Mouse (Mus musculus): ENCODE measurements around the gene Ptpn20. TPM values are rescaled to one million over a fixed set of nuclear protein-coding genes. Genes with fewer than 3 reads are reported as not detected.

Ptpn20 gene
- polyA plus RNA-seq, 1 experiment from 2014 or later = not detected

DNA sequence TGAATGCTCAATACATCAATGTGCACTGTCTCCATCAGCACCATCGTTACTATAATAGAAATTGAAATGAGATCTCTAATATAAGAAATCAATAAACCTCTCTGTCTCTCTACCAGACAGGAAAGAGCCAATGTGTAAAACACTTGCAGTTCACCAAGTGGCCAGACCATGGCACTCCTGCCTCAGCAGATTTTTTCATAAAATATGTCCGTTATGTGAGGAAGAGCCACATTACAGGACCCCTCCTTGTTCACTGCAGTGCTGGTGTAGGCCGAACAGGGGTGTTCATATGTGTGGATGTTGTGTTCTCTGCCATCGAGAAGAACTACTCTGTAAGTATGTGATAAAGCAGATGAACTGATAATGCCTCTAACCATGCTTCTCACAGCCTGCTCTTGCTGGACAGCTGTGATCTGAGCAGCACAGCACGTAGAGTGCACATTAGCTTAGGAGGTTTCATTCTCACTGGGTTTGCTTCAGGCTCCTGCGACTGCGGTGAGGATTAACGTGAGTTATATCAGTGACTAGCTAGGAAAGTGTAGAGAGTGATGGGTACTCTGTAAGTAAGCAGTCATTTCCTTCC lies 43.9 kb downstream of the Ptpn20 start:
- H3K27me3 ChIP-seq (replicated peaks) = no peaks in the 10 kb centered on the region
- no peak overlapping the region for H3K27ac ChIP-seq (ENCODE audit: poor library complexity, severe bottlenecking)
- H3K9me3 ChIP-seq (replicated peaks) = no peaks in the 10 kb centered on the region
- H3K36me3 ChIP-seq = no peaks in the 10 kb centered on the region
- H3K4me2 ChIP-seq = no peak overlapping the region
- ATAC-seq (ENCODE audit: insufficient number of reproducible peaks, low FRiP score) = no peak
- H3K9ac ChIP-seq = no peak overlapping the region
- no peak overlapping the region for H3K4me3 ChIP-seq
- WGBS = 57% methylated on average over 8 of the region's 8 CpGs
- H3K4me1 ChIP-seq (replicated peaks) = no peaks in the 10 kb centered on the region

DNA sequence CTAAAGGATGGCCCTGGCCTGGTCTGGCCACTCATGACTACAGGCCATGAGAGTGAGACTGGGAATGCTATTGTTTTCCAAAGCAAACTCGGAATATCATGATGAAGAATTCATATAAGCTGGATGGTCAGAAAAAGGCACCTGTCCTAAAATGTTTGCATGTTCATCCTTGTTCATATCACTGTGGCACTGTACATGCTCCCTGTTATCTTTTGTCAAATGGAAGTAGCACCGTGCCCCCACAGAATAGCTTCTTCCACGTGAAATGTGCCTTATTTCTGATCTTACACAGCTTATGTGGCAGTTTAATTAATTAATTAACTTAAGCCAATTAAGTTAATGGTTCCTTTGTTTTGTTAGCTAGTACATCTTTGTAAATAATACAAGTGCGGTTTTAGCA lies 45.3 kb downstream of the Ptpn20 start:
- H3K27ac ChIP-seq (ENCODE audit: poor library complexity, severe bottlenecking) = no peak overlapping the region
- 82% methylated on average over 4 of the region's 4 CpGs for WGBS
- ATAC-seq (ENCODE audit: insufficient number of reproducible peaks, low FRiP score) = no peak

DNA sequence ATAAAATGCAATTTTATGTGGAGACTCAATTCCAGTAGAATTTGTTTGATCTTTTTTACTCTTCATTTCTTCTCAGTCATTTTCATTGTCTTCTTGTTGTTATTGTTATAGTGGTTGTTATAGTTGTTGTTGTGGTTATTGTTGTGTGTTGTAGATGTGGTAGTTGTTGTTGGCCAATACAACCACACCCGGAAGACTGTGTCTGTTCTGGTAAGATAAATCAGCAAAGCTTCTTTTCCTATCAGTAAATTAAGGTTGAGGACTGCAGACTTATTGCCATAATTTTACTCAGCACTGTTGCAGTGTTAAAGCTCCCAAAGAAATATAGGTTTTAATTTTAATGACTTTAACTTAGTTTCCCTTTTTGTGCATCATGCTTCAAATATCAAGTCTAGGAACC lies 45.8 kb downstream of the Ptpn20 start:
- H3K27me3 ChIP-seq (replicated peaks) = no peaks in the 10 kb centered on the region
- H3K4me1 ChIP-seq (replicated peaks) = no peaks in the 10 kb centered on the region
- no peak for ATAC-seq (ENCODE audit: insufficient number of reproducible peaks, low FRiP score)
- H3K36me3 ChIP-seq = no peaks in the 10 kb centered on the region
- H3K4me3 ChIP-seq = no peak overlapping the region
- no peaks in the 10 kb centered on the region for H3K9me3 ChIP-seq (replicated peaks)
- no peak overlapping the region for H3K9ac ChIP-seq
- WGBS = 85% methylated on average over 1 of the region's 1 CpGs
- H3K4me2 ChIP-seq = no peak overlapping the region
- H3K27ac ChIP-seq (ENCODE audit: poor library complexity, severe bottlenecking) = no peak overlapping the region

More for the DNA sequence above, 45.3 kb downstream of the Ptpn20 start:
- no peaks in the 10 kb centered on the region for H3K27me3 ChIP-seq (replicated peaks)
- no peak overlapping the region for H3K4me2 ChIP-seq
- H3K9ac ChIP-seq = no peak overlapping the region
- H3K4me3 ChIP-seq = no peak overlapping the region
- no peaks in the 10 kb centered on the region for H3K4me1 ChIP-seq (replicated peaks)
- no peaks in the 10 kb centered on the region for H3K9me3 ChIP-seq (replicated peaks)
- no peaks in the 10 kb centered on the region for H3K36me3 ChIP-seq

DNA sequence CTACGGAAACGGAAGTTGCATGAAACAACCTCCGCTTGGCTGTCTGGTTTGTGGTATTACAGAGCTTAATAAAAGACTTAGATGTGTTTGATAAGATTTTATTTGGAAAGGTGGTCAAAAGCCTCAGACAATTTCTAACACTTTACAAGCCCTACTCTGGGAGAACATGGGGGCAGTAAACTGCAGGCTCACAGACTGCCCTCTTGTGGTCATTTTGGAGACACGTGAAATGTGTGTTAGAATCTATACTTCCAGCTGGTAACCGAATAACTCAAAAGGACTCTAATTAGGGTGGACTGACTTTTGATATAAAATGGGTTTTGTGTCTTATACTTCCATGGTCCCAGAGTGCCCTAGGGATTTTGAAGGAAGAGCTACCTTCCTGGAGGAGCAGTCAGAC lies 50.4 kb downstream of the Ptpn20 start:
- Histone ChIP-seq H3K9me3 (replicated peaks) (no peaks in the 10 kb centered on the region), H3K9ac (no peak overlapping the region), H3K36me3 (no peaks in the 10 kb centered on the region), H3K4me3 (no peak overlapping the region), H3K4me1 (replicated peaks) (no peaks in the 10 kb centered on the region), H3K4me2 (no peak overlapping the region), H3K27ac (ENCODE audit: poor library complexity, severe bottlenecking) (no peak overlapping the region), H3K27me3 (replicated peaks) (no peaks in the 10 kb centered on the region)
- no peak for ATAC-seq (ENCODE audit: insufficient number of reproducible peaks, low FRiP score)
- 72% methylated on average over 5 of the region's 5 CpGs for WGBS

DNA sequence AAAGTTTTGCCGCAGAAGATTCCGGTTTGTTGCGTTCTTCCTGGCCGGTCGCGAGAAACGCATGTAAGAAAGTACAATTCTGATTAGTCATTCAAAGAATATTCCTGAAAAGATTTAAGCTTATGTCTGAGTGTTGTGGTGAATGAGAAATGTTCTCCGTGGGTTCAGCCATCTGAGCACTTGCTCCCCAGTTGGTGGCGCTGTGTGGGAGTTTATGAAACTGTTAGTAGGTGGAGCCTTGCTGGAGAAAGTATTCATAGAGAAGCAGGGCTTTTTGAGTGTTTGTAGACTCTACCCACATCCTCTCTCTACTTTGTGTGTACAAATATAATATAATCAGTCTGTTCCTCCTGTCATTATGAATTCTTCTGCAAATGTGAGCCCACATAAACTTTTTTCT lies 61.7 kb downstream of the Ptpn20 start:
- no peak overlapping the region for H3K4me2 ChIP-seq
- H3K27ac ChIP-seq (ENCODE audit: poor library complexity, severe bottlenecking) = no peak overlapping the region
- peaks cover 5% of the 10 kb centered on the region for H3K9me3 ChIP-seq (replicated peaks)
- no peaks in the 10 kb centered on the region for H3K27me3 ChIP-seq (replicated peaks)
- no peak overlapping the region for H3K4me3 ChIP-seq
- WGBS = 92% methylated on average over 9 of the region's 9 CpGs
- ATAC-seq (ENCODE audit: insufficient number of reproducible peaks, low FRiP score) = no peak
- no peaks in the 10 kb centered on the region for H3K36me3 ChIP-seq
- H3K4me1 ChIP-seq (replicated peaks) = no peaks in the 10 kb centered on the region
- H3K9ac ChIP-seq = no peak overlapping the region

DNA sequence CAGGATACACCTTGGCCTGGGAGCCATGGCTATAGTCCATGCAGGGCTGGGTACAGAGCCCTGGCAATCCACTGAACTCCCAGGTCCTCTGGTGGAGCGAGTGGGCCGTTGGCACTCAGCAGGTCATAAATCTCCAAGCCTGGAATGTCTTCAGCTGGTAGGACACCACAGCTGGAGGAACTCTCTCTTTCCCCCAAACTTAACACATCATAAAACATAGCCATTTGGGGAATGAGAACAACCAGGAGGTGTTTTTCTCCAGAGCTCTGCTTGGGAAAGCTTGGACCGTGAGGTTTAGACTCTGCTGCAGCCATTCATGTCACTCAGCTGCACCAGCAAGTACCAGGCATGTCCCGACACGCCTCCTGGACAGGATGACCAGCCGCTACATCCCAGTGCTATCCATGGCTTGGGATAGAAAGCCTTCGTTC lies 68.5 kb downstream of the Ptpn20 start:
- WGBS = 73% methylated on average over 7 of the region's 7 CpGs
- Histone ChIP-seq H3K36me3 (no peaks in the 10 kb centered on the region), H3K4me2 (no peak overlapping the region), H3K27ac (ENCODE audit: poor library complexity, severe bottlenecking) (no peak overlapping the region), H3K27me3 (replicated peaks) (0 out of 2 replicates have a peak, but pooled peaks cover 2% of the 10 kb centered on the region), H3K4me3 (no peak overlapping the region), H3K9me3 (replicated peaks) (no peaks in the 10 kb centered on the region), H3K4me1 (replicated peaks) (no peaks in the 10 kb centered on the region), H3K9ac (no peak overlapping the region)
- no peak for ATAC-seq (ENCODE audit: insufficient number of reproducible peaks, low FRiP score)

DNA sequence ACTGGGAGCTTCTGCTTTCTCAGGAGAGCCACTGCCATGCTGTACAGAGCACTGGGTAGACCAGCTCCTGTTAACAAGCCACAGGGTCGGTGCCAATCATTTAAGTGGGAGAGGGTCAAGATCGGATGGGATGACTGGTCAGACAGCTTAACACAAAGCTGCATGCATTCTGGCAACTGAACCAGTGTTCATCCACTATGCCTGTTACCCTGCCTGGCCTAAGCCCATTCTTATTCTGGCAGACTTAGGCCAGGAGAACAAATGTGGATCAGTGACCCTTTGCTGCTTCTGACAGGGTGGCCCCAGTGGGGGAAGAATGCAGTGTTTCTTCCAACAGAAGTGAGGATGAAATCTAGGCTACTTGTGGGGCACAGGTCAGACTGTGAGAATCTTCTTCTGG lies 69.3 kb downstream of the Ptpn20 start:
- 0 out of 2 replicates have a peak, but pooled peaks cover 2% of the 10 kb centered on the region for H3K27me3 ChIP-seq (replicated peaks)
- no peak overlapping the region for H3K4me2 ChIP-seq
- no peaks in the 10 kb centered on the region for H3K4me1 ChIP-seq (replicated peaks)
- H3K9me3 ChIP-seq (replicated peaks) = no peaks in the 10 kb centered on the region
- no peaks in the 10 kb centered on the region for H3K36me3 ChIP-seq
- no peak for ATAC-seq (ENCODE audit: insufficient number of reproducible peaks, low FRiP score)
- no peak overlapping the region for H3K27ac ChIP-seq (ENCODE audit: poor library complexity, severe bottlenecking)
- H3K4me3 ChIP-seq = no peak overlapping the region
- WGBS = 81% methylated on average over 2 of the region's 2 CpGs
- H3K9ac ChIP-seq = no peak overlapping the region

DNA sequence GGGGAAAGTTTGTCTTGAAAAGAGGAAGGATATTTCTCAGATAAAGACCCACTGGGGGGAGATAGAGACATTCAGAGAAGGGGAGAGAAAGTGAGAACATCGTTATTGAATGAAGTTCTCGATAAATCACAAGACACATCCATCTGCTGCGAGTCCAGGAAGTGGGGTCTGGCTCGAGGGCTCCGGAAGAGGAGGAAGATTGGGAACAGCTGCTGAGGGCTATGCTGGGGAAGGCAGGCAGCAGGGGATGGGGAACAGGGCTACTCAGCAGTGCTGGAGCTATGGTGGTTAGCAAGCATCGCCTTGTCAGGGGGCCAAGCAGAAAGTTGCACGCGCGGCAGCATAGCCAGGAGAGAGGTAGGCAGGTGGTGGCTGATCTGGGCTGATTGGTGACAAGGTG lies 73.1 kb downstream of the Ptpn20 start:
- 64% methylated on average over 9 of the region's 9 CpGs for WGBS
- H3K9ac ChIP-seq = no peak overlapping the region
- H3K27me3 ChIP-seq (replicated peaks) = 0 out of 2 replicates have a peak, but pooled peaks cover 2% of the 10 kb centered on the region
- ATAC-seq (ENCODE audit: insufficient number of reproducible peaks, low FRiP score) = no peak
- no peaks in the 10 kb centered on the region for H3K36me3 ChIP-seq
- no peak overlapping the region for H3K27ac ChIP-seq (ENCODE audit: poor library complexity, severe bottlenecking)
- no peaks in the 10 kb centered on the region for H3K4me1 ChIP-seq (replicated peaks)
- H3K9me3 ChIP-seq (replicated peaks) = no peaks in the 10 kb centered on the region; the same call in none of the 2 replicates
- no peak overlapping the region for H3K4me2 ChIP-seq
- no peak overlapping the region for H3K4me3 ChIP-seq

DNA sequence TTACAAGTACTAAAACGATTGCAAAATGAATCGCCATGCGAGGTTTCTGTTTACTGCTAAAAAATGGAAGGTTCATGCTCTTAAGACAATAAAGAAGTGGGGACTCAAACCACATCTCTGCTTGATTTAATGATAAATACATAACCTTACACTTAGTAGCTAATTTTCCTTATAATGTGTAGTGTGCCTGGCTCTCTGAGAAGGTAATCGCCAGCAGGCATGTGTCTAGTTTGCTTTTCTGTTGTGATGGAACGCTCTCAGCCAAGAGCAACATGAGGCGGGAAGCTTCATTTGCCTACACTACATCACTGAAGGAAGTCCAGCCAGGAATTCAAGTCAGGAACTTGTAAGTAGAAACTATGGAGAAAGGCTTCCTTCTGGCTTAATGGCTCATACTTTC lies 77.3 kb downstream of the Ptpn20 start:
- 85% methylated on average over 6 of the region's 6 CpGs for WGBS
- Histone ChIP-seq H3K9ac (no peak overlapping the region), H3K4me2 (no peak overlapping the region), H3K27me3 (replicated peaks) (no peaks in the 10 kb centered on the region), H3K4me3 (no peak overlapping the region), H3K27ac (ENCODE audit: poor library complexity, severe bottlenecking) (no peak overlapping the region), H3K9me3 (replicated peaks) (no peaks in the 10 kb centered on the region; the same call in none of the 2 replicates), H3K4me1 (replicated peaks) (no peaks in the 10 kb centered on the region), H3K36me3 (no peaks in the 10 kb centered on the region)
- no peak for ATAC-seq (ENCODE audit: insufficient number of reproducible peaks, low FRiP score)

DNA sequence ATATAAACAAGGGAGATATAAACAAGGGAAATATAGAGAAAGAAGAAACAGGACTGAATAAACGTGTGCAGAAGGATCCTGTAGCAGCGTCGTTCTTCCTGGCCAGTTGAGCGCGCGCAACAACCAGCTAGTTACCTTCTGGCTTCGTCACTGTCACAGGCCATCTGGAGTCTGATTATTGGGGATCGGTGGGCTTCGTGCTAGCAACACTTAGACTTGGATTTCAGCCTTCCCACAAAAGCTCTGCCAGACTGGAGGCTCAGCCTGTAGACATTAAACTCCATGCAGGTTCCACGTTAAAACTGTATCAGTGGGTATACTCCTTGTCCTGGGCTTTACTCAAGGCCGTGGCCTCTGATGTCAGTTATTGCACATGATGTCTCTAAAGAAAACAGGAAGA lies 80.9 kb downstream of the Ptpn20 start:
- Histone ChIP-seq H3K4me1 (replicated peaks) (no peaks in the 10 kb centered on the region), H3K27ac (ENCODE audit: poor library complexity, severe bottlenecking) (no peak overlapping the region), H3K27me3 (replicated peaks) (no peaks in the 10 kb centered on the region), H3K9ac (no peak overlapping the region), H3K4me3 (no peak overlapping the region), H3K4me2 (no peak overlapping the region), H3K36me3 (no peaks in the 10 kb centered on the region), H3K9me3 (replicated peaks) (no peaks in the 10 kb centered on the region; the same call in none of the 2 replicates)
- WGBS = 90% methylated on average over 11 of the region's 11 CpGs
- no peak for ATAC-seq (ENCODE audit: insufficient number of reproducible peaks, low FRiP score)

DNA sequence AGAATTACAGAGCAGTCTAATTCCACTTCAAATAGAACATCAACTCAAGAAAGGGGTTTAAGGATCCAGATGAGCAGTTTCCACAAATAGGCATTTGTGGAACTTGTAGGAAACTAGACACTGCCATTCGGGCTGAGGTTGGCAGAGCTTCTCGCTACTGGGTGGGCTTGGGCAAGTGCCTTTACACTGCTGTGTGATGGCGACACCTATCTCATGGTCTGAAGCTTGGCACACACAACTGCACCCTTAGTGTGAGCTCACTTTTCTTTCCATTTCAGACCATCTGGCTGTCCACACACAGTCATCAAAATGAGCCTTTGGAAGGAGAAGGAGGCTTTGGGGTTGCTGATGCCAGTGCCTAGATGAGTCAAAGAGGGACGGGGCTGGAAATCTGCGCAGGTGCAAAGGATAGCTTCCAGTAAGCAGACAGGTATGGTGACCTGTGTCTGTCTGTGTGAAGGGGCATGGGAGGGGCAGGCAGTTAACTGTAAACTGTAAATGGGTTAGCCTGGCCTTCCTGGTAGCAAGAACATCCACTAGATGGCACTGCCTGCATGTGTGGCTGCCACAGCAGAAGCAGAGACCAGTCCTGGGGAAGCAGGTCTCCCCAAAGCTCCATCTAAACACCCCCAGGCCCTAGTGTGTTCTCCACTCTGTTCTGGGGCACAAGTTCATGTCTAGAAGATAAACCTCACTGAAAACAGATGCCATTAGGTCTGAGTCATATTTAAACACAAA lies 84.5 kb downstream of the Ptpn20 start:
- no peaks in the 10 kb centered on the region for H3K36me3 ChIP-seq
- no peak overlapping the region for H3K27ac ChIP-seq (ENCODE audit: poor library complexity, severe bottlenecking)
- peaks cover 5% of the 10 kb centered on the region; the same call in 1 of the 2 replicates for H3K27me3 ChIP-seq (replicated peaks)
- no peaks in the 10 kb centered on the region for H3K4me1 ChIP-seq (replicated peaks)
- no peak for ATAC-seq (ENCODE audit: insufficient number of reproducible peaks, low FRiP score)
- 72% methylated on average over 5 of the region's 5 CpGs for WGBS
- no peak overlapping the region for H3K4me3 ChIP-seq
- no peak overlapping the region for H3K4me2 ChIP-seq
- no peak overlapping the region for H3K9ac ChIP-seq
- H3K9me3 ChIP-seq (replicated peaks) = no peaks in the 10 kb centered on the region

All from heart, embryonic 12.5 days (tissue).